Comparison of ENCODE assay signal across 15 mouse cellular contexts in the genomic region with DNA sequence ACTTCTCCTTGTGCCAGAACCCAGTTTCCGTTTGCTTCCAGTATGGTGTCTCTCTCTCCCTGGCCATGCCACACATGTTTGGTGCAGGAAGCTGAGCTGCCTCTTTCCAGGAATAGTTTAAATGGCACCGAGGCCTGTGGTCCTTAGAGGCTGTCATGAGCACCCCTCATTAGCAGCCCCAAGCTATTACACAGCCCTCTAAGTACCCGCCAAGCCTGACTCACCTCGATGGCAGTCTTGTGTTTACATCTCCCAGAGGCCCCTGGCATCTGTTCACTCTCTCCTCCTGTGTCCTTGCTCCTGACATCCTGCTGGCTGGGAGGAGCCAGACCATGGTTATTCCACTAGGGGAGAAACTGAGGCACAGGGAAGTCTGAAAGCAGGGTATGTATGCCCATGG. TPM values are rescaled to one million over a fixed set of nuclear protein-coding genes. Genes with fewer than 3 reads are reported as not detected.
DNase-seq lines count a peak whose midpoint lies in the region; ATAC-seq and TF ChIP-seq lines count a peak whose summit lies in the region.
"Had no signal": no experiment of that assay in that cellular context is flagged by ENCODE, and none has a peak within 500 bp of the region (broad histone marks: within the 10 kb centered on the region; RNA-seq: fewer than 3 reads in every experiment).

No protein-coding gene starts in this region.

- no peak overlapping the region for H3K4me3 ChIP-seq in heart, embryonic 13.5 days
- no peak overlapping the region for H3K4me3 ChIP-seq in lung, postnatal 0 days (ENCODE audit: low read depth, low read length)
- no peak overlapping the region for H3K4me3 ChIP-seq in cortical plate, adult 2 months (ENCODE audit: insufficient read depth, low read length)
- no peak overlapping the region for H3K4me3 ChIP-seq in neural tube, embryonic 13.5 days
- no peak overlapping the region for H3K4me3 ChIP-seq in kidney, embryonic 15.5 days (replicated peaks)
- H3K4me3 ChIP-seq: megakaryocyte, embryonic 14.5 days; stomach, embryonic 15.5 days had no signal

- ATAC-seq in heart, embryonic 13.5 days (ENCODE audit: extremely low read depth, insufficient number of reproducible peaks, low FRiP score, low TSS enrichment): no peak
- peak; percentile 59 for ATAC-seq in lung, postnatal 0 days
- ATAC-seq in neural tube, embryonic 13.5 days (ENCODE audit: low read depth): peak; percentile 37
- ATAC-seq in kidney, embryonic 15.5 days (replicated peaks; ENCODE audit: low FRiP score): no peak

- peaks cover 65% of the 10 kb centered on the region for H3K36me3 ChIP-seq in heart, embryonic 13.5 days
- H3K36me3 ChIP-seq in lung, postnatal 0 days (ENCODE audit: insufficient read depth, low read length): peaks cover 9% of the 10 kb centered on the region; the same call in 1 of the 2 replicates
- H3K36me3 ChIP-seq in neural tube, embryonic 13.5 days: peaks cover 45% of the 10 kb centered on the region
- H3K36me3 ChIP-seq in kidney, embryonic 15.5 days: peaks cover 60% of the 10 kb centered on the region

- TF ChIP-seq POLR2A in cortical plate, adult 2 months (IDR thresholded peaks at IDR 0.05; ENCODE audit: extremely low read depth, insufficient read depth, low read length): no peak

- H3K4me1 ChIP-seq in heart, embryonic 13.5 days: peaks cover 45% of the 10 kb centered on the region
- peaks cover 9% of the 10 kb centered on the region; the same call in 1 of the 2 replicates for H3K4me1 ChIP-seq in lung, postnatal 0 days (ENCODE audit: insufficient read depth, low read depth, low read length)
- H3K4me1 ChIP-seq in cortical plate, adult 2 months (ENCODE audit: control insufficient read depth, insufficient read depth, low read length): peaks cover 2% of the 10 kb centered on the region; the same call in 1 of the 2 replicates
- H3K4me1 ChIP-seq in neural tube, embryonic 13.5 days (replicated peaks): peaks cover 33% of the 10 kb centered on the region
- peaks cover 19% of the 10 kb centered on the region for H3K4me1 ChIP-seq in kidney, embryonic 15.5 days

- peak overlapping the region; percentile 75 for H3K27ac ChIP-seq in heart, embryonic 13.5 days (replicated peaks)
- 0 out of 2 replicates have a peak overlapping the region, but pooled peaks have one; percentile 38 for H3K27ac ChIP-seq in lung, postnatal 0 days (ENCODE audit: low read length)
- H3K27ac ChIP-seq in cortical plate, adult 2 months (ENCODE audit: insufficient read depth, low read length): 0 out of 2 replicates have a peak overlapping the region, but pooled peaks have one; percentile 9
- H3K27ac ChIP-seq in neural tube, embryonic 13.5 days (replicated peaks): peak overlapping the region; percentile 76
- H3K27ac ChIP-seq in kidney, embryonic 15.5 days: no peak overlapping the region
- H3K27ac ChIP-seq: liver, embryonic 14.5 days; stomach, embryonic 15.5 days had no signal

- intact Hi-C loops in heart, postnatal 10 days (cut with DNase I): no loop called here

- peak overlapping the region; percentile 54; the same call in 1 of the 2 replicates for H3K9ac ChIP-seq in heart, embryonic 13.5 days
- no peak overlapping the region for H3K9ac ChIP-seq in lung, postnatal 0 days (replicated peaks; ENCODE audit: low read depth)
- H3K9ac ChIP-seq in neural tube, embryonic 13.5 days: no peak overlapping the region
- H3K9ac ChIP-seq in kidney, embryonic 15.5 days: no peak overlapping the region
- H3K9ac ChIP-seq: liver, embryonic 14.5 days; stomach, embryonic 15.5 days had no signal

- TF ChIP-seq CTCF in lung, postnatal 0 days (IDR thresholded peaks at IDR 0.05): no peak
- no peak for TF ChIP-seq CTCF in cortical plate, adult 2 months (IDR thresholded peaks at IDR 0.05; ENCODE audit: extremely low read depth, insufficient read depth, low read length)

- DNase-seq in heart, postnatal 10 days: no peak
- peak; percentile 54 for DNase-seq in lung, postnatal 0 days (ENCODE audit: low spot score)
- DNase-seq in lung, postnatal 4 days: no peak
- DNase-seq: cerebellum, adult 11-12 months; kidney, adult 8-10 months; left cerebral cortex, postnatal 4 days had no signal

- WGBS in heart, embryonic 13.5 days: 35% methylated on average over 4 of the region's 4 CpGs
- 35% methylated on average over 4 of the region's 4 CpGs for WGBS in lung, postnatal 0 days
- 47% methylated on average over 4 of the region's 4 CpGs for WGBS in neural tube, embryonic 13.5 days
- WGBS in kidney, embryonic 15.5 days: 58% methylated on average over 4 of the region's 4 CpGs

- no peak overlapping the region for H3K4me2 ChIP-seq in heart, embryonic 13.5 days
- no peak overlapping the region for H3K4me2 ChIP-seq in lung, postnatal 0 days (replicated peaks; ENCODE audit: low read depth, low read length)
- no peak overlapping the region for H3K4me2 ChIP-seq in neural tube, embryonic 13.5 days
- H3K4me2 ChIP-seq in kidney, embryonic 15.5 days: no peak overlapping the region
- H3K4me2 ChIP-seq: stomach, embryonic 15.5 days had no signal

- peak; percentile 43; the same call in 1 of the 2 replicates for TF ChIP-seq EP300 in lung, postnatal 0 days (IDR thresholded peaks at IDR 0.05)

- no peaks in the 10 kb centered on the region for H3K27me3 ChIP-seq in heart, embryonic 13.5 days (replicated peaks)
- H3K27me3 ChIP-seq in lung, postnatal 0 days (replicated peaks; ENCODE audit: insufficient read depth, low read length): no peaks in the 10 kb centered on the region
- no peaks in the 10 kb centered on the region for H3K27me3 ChIP-seq in neural tube, embryonic 13.5 days
- no peaks in the 10 kb centered on the region for H3K27me3 ChIP-seq in kidney, embryonic 15.5 days
- H3K27me3 ChIP-seq: CH12.LX; megakaryocyte, embryonic 14.5 days; stomach, embryonic 15.5 days had no signal

- no peaks in the 10 kb centered on the region for H3K9me3 ChIP-seq in heart, embryonic 13.5 days
- H3K9me3 ChIP-seq in lung, postnatal 0 days (ENCODE audit: low read length): no peaks in the 10 kb centered on the region
- no peaks in the 10 kb centered on the region for H3K9me3 ChIP-seq in neural tube, embryonic 13.5 days
- H3K9me3 ChIP-seq in kidney, embryonic 15.5 days (replicated peaks): no peaks in the 10 kb centered on the region
- H3K9me3 ChIP-seq: megakaryocyte, embryonic 14.5 days; stomach, embryonic 15.5 days had no signal

RNA-seq across cellular contexts. Expression of a gene that starts 25.3 kb away (rescaled TPM):
- 14.3 and 15.6 TPM in 2 replicates for polyA plus RNA-seq in heart, embryonic 13.5 days (2015; fragmentation: Nextera tagmentation; extraction: Ambion mirVana)
- 10 to 100 TPM; 11.3 to 15.1 TPM for total RNA-seq in heart, postnatal 10 days (2021)
- polyA plus RNA-seq in lung, postnatal 0 days (2015; fragmentation: Nextera tagmentation; extraction: Ambion mirVana): 8.6 and 8.7 TPM in 2 replicates
- polyA plus RNA-seq in cortical plate, adult 2 months (2012; rRNA removed): 15.4 and 15.7 TPM in 2 replicates
- 10.6 and 11.3 TPM in 2 replicates for polyA plus RNA-seq in neural tube, embryonic 13.5 days (2015; fragmentation: Nextera tagmentation; extraction: Ambion mirVana)
- 14.2 and 16.5 TPM in 2 replicates for polyA plus RNA-seq in kidney, embryonic 15.5 days (2015; fragmentation: Nextera tagmentation; extraction: Ambion mirVana)

RNA-seq across cellular contexts. Expression of a gene that starts 36.7 kb away (rescaled TPM):
- polyA plus RNA-seq in heart, embryonic 13.5 days (2015; fragmentation: Nextera tagmentation; extraction: Ambion mirVana): not detected in 2 replicates
- total RNA-seq in heart, postnatal 10 days (2021): under 1 TPM in 1 of 2 experiments, not detected in 1; 0.48 TPM
- polyA plus RNA-seq in lung, postnatal 0 days (2015; fragmentation: Nextera tagmentation; extraction: Ambion mirVana): not detected in 2 replicates
- 0.06 and 0.23 TPM in 2 replicates for polyA plus RNA-seq in cortical plate, adult 2 months (2012; rRNA removed)
- polyA plus RNA-seq in neural tube, embryonic 13.5 days (2015; fragmentation: Nextera tagmentation; extraction: Ambion mirVana): 0.43 and 0.49 TPM in 2 replicates
- polyA plus RNA-seq in kidney, embryonic 15.5 days (2015; fragmentation: Nextera tagmentation; extraction: Ambion mirVana): 1.1 and 1.2 TPM in 2 replicates
- total RNA-seq: CH12.LX; left cerebral cortex, postnatal 4 days; neutrophil, adult 5-6 weeks had no signal
- polyA plus RNA-seq: liver, embryonic 14.5 days; stomach, embryonic 15.5 days had no signal

Comparison
In these comparisons a context has a peak if more than half of its experiments do, and no peak if none do; other contexts are left out.
1. ATAC-seq: peak in lung, postnatal 0 days (single experiment) and neural tube, embryonic 13.5 days (single experiment); none in heart, embryonic 13.5 days (single experiment) and kidney, embryonic 15.5 days (single experiment).